Mouse (Mus musculus): ENCODE results near the gene Ephb6.

Ephb6 gene

GRCm38 (mm10) chr6:41622661-41623060 lies 17.4 kb downstream of the Ephb6 start:
- no peak for DNase-seq (ENCODE audit: low spot score in 2 of 2)

DNA sequence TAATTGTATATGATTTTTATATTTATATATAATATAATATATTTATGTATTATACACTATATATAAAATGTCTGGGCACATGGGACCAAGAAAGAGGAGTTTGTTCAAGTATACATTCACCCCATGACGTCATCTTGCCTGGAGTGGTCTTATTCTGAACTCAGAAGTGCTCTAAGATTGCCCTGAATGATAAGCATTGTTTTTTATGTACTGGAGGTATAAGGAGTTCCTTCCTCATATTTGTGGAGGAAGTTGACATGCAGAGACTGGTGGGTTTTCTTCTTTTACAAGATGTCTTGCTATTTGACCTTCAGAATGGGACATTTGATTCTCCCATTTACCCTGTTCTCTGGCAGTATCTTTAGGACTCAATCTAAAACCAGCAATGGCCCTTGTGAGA lies 22.9 kb downstream of the Ephb6 start:
- no peak for DNase-seq (ENCODE audit: low spot score in 2 of 2)

DNA sequence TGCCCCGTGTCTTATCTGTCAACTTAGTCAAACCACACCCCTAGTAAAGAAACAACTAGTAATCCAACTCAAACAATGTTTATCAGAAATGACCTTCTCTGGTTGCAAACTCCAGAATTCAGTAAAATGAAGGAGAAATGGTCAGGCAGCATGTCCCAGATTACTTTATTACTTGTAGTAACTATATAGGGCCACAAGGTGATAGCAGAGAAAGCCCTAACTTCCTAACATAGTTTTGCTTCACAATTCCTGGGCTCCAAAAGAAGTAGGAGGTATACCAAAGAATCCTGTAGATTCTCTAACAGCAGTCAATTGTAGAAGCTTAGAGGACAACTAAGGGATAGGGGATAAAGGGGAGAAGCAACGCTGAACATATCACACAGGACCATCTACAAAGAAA lies 25.5 kb downstream of the Ephb6 start:
- DNase-seq (ENCODE audit: low spot score in 2 of 2), result no peak

GRCm38 (mm10) chr6:41631549-41631948 lies 26.3 kb downstream of the Ephb6 start:
- no peak for DNase-seq (ENCODE audit: low spot score in 2 of 2)

GRCm38 (mm10) chr6:41635211-41635610 lies 29.9 kb downstream of the Ephb6 start:
- no peak for DNase-seq (ENCODE audit: low spot score in 2 of 2)

- no peak for DNase-seq (ENCODE audit: low spot score in 2 of 2)
Measured at GRCm38 (mm10) chr6:41636178-41636577, 30.9 kb downstream of the Ephb6 start, which contains the start of gene Trpv6. TSS of gene Trpv6 (minus strand) at chr6:41636405.

- no peak for DNase-seq (ENCODE audit: low spot score in 2 of 2)
Measured at GRCm38 (mm10) chr6:41637393-41637792, 32.1 kb downstream of the Ephb6 start.

DNA sequence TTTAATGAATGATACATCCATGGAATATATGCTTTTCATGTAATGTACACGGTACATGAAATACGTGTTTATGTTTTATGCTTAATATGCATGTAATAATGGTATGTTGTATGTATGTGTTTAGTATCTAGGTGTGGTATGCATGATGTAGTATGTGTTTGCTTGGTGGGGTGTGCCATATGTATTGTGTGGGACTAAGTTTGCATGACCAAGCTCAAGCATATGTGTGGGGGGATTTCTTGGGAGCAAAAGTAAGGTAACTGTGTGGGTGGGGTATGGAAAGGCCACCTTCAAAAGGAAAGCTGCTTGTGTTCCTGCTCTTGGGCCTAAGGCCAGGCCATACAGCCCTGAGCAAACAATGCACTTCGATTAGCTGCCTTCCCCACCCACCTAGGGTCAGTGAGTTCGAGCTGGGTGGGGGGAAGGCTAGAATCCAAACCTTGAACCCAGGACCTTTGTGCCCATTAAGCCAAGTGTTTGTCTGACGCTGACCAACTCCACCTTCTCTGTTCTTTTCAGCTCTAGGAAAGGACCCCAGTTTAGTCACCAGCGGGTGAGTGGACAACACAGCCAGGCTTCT lies 32.7 kb downstream of the Ephb6 start:
- DNase-seq (ENCODE audit: low spot score in 2 of 2), result no peak

DNA sequence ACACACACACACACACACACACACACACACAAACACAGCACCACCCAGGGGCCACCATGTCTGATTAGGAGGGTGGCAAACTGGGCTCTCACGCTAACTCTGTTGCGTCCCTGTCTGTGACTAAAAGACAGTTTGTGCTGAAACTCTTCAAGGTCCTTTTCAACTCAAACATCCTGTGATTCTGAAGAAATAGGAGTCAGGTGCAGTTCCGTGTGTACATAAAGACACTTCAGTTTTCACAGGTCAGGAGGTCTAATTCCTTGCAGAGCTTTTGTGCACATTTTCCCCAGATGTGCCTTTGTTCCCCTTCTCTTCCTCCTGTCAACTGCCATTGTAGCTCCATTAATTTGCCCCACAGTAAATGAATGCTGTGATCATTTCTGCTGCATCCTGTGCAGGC lies 35.2 kb downstream of the Ephb6 start:
- no peak for DNase-seq (ENCODE audit: low spot score in 2 of 2)

DNA sequence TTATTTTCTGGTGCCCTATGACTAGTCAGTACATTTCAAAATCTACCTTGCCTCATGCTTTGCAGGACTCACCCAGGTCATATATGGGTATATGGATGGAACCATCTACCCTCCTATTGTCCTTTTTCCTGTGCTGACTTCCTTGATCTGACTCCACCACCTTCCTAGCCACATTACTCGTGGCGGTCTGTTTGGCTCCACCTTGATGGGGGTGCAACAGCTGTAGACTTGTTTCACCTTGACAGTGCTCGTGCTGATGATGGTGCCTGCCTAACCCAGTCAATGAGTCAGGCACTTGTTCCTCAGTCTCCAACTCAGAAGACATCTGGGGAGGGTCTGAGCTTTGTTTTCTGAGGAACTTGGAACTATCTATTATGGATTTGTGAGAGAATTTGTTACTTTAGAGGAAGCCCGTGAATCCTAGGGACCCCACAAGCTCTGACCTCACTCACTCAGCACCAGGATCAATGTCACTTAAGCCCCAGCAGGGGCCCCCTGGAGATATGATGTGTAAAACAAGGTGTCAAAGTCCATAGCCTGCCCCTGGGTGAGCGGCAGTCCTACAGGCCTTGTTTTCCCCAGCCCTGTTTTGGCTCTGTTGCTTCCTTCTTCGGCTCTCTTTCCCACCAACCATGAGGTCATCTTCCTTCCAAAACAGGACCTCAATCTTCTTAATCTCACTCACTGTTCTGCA lies 36.0 kb downstream of the Ephb6 start:
- no peak for DNase-seq (ENCODE audit: low spot score in 2 of 2)

GRCm38 (mm10) chr6:41642765-41643164 lies 37.5 kb downstream of the Ephb6 start:
- no peak for DNase-seq (ENCODE audit: low spot score in 2 of 2)

GRCm38 (mm10) chr6:41643227-41643626 lies 37.9 kb downstream of the Ephb6 start:
- no peak for DNase-seq (ENCODE audit: low spot score in 2 of 2)

GRCm38 (mm10) chr6:41646220-41646619 lies 40.9 kb downstream of the Ephb6 start:
- no peak for DNase-seq (ENCODE audit: low spot score in 2 of 2)

GRCm38 (mm10) chr6:41646672-41647071 lies 41.4 kb downstream of the Ephb6 start:
- no peak for DNase-seq (ENCODE audit: low spot score in 2 of 2)

DNA sequence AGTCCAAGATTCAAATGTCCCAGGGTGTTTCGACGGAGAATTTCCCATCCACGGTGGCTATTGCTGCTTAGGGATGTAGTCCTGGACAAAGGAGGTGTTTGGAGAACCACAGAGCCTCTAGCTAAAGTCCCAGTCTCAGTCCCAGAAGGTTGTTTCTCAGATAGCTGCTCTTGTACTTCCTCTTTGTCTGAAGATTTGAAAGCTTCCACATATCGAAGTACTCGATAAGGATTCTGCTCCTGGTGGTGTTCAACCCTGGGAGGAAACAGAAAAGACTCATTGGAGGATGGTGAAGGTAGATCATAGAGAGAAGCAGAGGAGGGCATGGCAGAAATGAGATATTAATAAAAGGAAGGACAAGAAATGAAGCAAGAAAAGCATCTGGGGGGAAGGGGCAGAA lies 47.9 kb downstream of the Ephb6 start:
- DNase-seq (ENCODE audit: low spot score in 2 of 2), result no peak

DNA sequence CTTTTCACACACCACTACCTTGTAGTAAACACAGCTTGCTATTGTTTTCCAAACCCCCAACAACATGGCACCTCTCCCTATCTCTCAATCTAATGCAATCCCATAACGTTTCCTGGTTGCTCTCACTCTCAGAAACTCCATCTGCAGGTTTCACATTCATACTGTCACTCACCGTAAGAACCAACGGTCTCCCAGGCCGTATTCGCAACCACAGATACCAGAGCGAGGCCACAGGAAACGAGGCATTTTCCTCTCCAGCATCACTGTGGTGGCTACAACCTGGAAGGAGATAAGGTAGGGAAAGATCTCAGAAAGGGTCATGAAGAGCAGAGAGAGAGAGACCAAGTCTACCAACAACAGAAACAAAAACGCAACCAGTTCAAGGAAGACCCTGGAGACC lies 49.4 kb downstream of the Ephb6 start:
- DNase-seq (ENCODE audit: low spot score in 2 of 2), result no peak

GRCm38 (mm10) chr6:41658487-41658886 lies 53.2 kb downstream of the Ephb6 start:
- no peak for DNase-seq (ENCODE audit: low spot score in 2 of 2)

- DNase-seq (ENCODE audit: low spot score in 2 of 2), result no peak
Measured at GRCm38 (mm10) chr6:41662320-41662719, 57.0 kb downstream of the Ephb6 start.
